Mouse (Mus musculus): Measurements from ENCODE around the gene Prkch.

DNA sequence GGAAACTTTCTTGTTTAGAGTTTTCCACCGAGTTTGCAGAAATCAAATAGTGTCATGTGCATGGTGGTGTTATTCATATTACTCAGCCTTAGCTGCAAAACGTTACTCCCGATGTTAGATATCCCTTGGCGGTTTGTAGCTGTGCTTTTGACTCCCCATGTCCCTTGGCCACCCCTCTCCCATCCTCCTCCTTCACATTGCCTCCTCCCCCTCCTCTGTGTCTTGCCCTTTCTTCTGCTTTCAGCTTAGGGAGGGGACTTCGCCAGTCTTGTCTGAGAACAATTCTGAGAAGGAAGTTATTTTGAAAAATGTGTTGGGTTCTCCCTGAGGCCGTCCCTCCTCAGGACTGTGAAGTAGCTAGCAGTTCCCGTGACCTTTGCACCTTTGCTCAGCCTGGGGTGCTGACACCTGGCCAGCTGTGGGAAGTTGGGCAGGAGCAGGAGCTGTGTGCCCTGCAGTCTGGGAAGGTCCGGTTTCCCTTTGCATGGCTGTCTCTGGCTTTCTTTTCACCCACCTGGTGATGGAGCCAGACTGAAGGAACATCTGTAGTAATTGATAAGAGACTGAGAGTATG, 48.2 kb downstream of the Prkch start:
- TF ChIP-seq CTCF (IDR thresholded peaks at IDR 0.05; ENCODE audit: low read depth) (no peak), EP300 (IDR thresholded peaks at IDR 0.05; ENCODE audit: low read depth) (no peak)
